In the genomic region with DNA sequence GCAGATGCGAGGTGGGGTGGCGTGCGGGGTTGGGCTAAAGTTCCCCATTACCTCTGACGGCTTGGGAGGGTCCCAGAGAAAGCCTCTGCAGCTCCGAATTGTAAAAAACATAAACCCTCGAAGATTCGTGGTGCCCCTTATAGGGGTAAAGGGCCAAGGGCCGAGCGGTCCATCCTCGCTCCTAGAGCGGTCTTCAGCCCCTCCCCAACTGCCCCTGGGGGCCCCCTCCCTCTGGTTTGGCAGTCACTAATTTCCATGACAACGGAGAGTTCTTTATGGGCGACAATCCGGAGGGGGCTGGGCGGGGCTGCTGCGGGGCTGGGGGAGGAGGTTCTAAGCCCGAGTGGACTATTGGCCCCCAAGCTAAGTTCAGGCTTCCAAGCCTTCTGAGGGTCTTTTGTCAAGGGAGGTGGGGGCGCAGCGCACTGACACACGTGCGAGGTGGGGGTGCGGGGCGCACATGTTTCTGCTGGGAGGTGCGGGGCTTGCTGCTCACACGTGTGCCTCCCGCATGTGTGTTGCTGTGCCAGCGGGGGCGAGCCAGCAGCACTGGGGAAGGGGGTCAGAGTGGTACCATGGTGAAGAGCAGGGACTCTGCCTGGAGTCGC, we compare ENCODE assay signal across 9 mouse cellular contexts. TPM values are rescaled to one million over a fixed set of nuclear protein-coding genes. Genes with fewer than 3 reads are reported as not detected.
A peak's percentile ranks its signal among the peaks of the same experiment; 100 is the strongest.
DNase-seq lines count a peak whose midpoint lies in the region; ATAC-seq and TF ChIP-seq lines count a peak whose summit lies in the region.
"Had no signal": no experiment of that assay in that cellular context is flagged by ENCODE, and none has a peak within 500 bp of the region (broad histone marks: within the 10 kb centered on the region; RNA-seq: fewer than 3 reads in every experiment).

No protein-coding gene starts in this region.

- DNase-seq in gastrocnemius, adult 2 months = no peak
- no peak for DNase-seq in gastrocnemius, postnatal 10 days
- peak; percentile 62 for DNase-seq in ES-CJ7 (ENCODE audit: low read depth, low spot score)
- DNase-seq in forelimb bud, embryonic 11.5 days (ENCODE audit: low read depth, low spot score) = peak; percentile 24
- peak; percentile 36 for DNase-seq in limb, embryonic 11.5 days (ENCODE audit: low spot score)
- peak; percentile 43 for DNase-seq in retina, postnatal 1 day
- no peak for DNase-seq in natural killer cell, adult 2 months (ENCODE audit: low spot score in 2 of 2)

- TF ChIP-seq CTCF in gastrocnemius, adult 2 months (IDR thresholded peaks at IDR 0.05) = no peak

- 0 out of 2 replicates have a peak, but pooled peaks cover 2% of the 10 kb centered on the region for H3K27me3 ChIP-seq in limb, embryonic 11.5 days (ENCODE audit: control insufficient read depth, insufficient read depth, low read length)

- H3K9me3 ChIP-seq in limb, embryonic 11.5 days (ENCODE audit: control insufficient read depth, low read length) = no peaks in the 10 kb centered on the region

- peak overlapping the region; percentile 61 for H3K9ac ChIP-seq in limb, embryonic 11.5 days (ENCODE audit: low read length)

- intact Hi-C loops in gastrocnemius, adult 2 months (cut with DNase I) = no loop called here

- peak overlapping the region; percentile 95 for H3K4me2 ChIP-seq in limb, embryonic 11.5 days (ENCODE audit: low read depth, severe bottlenecking)

- H3K4me3 ChIP-seq in gastrocnemius, adult 2 months = peak overlapping the region; percentile 67
- H3K4me3 ChIP-seq in limb, embryonic 11.5 days (ENCODE audit: low read depth, low read length) = peak overlapping the region; percentile 53

- H3K4me1 ChIP-seq in limb, embryonic 11.5 days (ENCODE audit: control insufficient read depth, insufficient read depth, low read length) = peaks cover 8% of the 10 kb centered on the region

- peak; percentile 36 for ATAC-seq in limb, embryonic 11.5 days (ENCODE audit: insufficient number of reproducible peaks, low FRiP score, low TSS enrichment, low read depth)
- no peak for ATAC-seq in cerebellum, adult (ENCODE audit: insufficient number of reproducible peaks, low FRiP score, low TSS enrichment)

- under 1% methylated on average over 29 of the region's 29 CpGs for WGBS in limb, embryonic 11.5 days

- no peak overlapping the region; the same call in 1 of the 2 replicates for H3K27ac ChIP-seq in gastrocnemius, adult 2 months
- H3K27ac ChIP-seq in limb, embryonic 11.5 days (replicated peaks; ENCODE audit: low read depth, low read length) = no peak overlapping the region

- H3K36me3 ChIP-seq in limb, embryonic 11.5 days (ENCODE audit: control insufficient read depth, insufficient read depth, low read length) = no peaks in the 10 kb centered on the region

RNA-seq across cellular contexts. Expression of gene Camkv, which starts 0.8 kb away (rescaled TPM):
- under 1 TPM in 1 of 2 experiments, not detected in 1; 0.22 TPM for total RNA-seq in gastrocnemius, adult 2 months (2021)
- under 1 TPM; 0.80 to 0.86 TPM for total RNA-seq in gastrocnemius, postnatal 10 days (2021)
- 4.4 and 4.6 TPM in 2 replicates for polyA plus RNA-seq in limb, embryonic 11.5 days (2014; fragmentation: Nextera tagmentation; extraction: Ambion mirVana)

RNA-seq across cellular contexts. Expression of gene Actl11, which starts 8.1 kb away (rescaled TPM):
- total RNA-seq in gastrocnemius, adult 2 months (2021) = not detected
- not detected for total RNA-seq in gastrocnemius, postnatal 10 days (2021)
- polyA plus RNA-seq in limb, embryonic 11.5 days (2014; fragmentation: Nextera tagmentation; extraction: Ambion mirVana) = not detected in 2 replicates
- polyA plus RNA-seq: C2C12 had no signal

RNA-seq across cellular contexts. Expression of gene Traip, which starts 13.6 kb away (rescaled TPM):
- total RNA-seq in gastrocnemius, adult 2 months (2021) = under 1 TPM; 0.25 to 0.43 TPM
- total RNA-seq in gastrocnemius, postnatal 10 days (2021) = 1 to 10 TPM; 1.6 to 2.2 TPM
- 40.4 and 41.4 TPM in 2 replicates for polyA plus RNA-seq in limb, embryonic 11.5 days (2014; fragmentation: Nextera tagmentation; extraction: Ambion mirVana)

RNA-seq across cellular contexts. Expression of gene Mst1r, which starts 29.6 kb away (rescaled TPM):
- total RNA-seq in gastrocnemius, adult 2 months (2021) = under 1 TPM; 0.54 to 0.81 TPM
- total RNA-seq in gastrocnemius, postnatal 10 days (2021) = 1 to 10 TPM; 1.9 to 5.6 TPM
- polyA plus RNA-seq in limb, embryonic 11.5 days (2014; fragmentation: Nextera tagmentation; extraction: Ambion mirVana) = 0.35 and 0.36 TPM in 2 replicates

RNA-seq across cellular contexts. Expression of gene Uba7, which starts 39.0 kb away (rescaled TPM):
- 1 to 10 TPM; 2.3 to 3.1 TPM for total RNA-seq in gastrocnemius, adult 2 months (2021)
- total RNA-seq in gastrocnemius, postnatal 10 days (2021) = 1 to 10 TPM; 4.4 to 6.5 TPM
- 20.1 and 23.4 TPM in 2 replicates for polyA plus RNA-seq in limb, embryonic 11.5 days (2014; fragmentation: Nextera tagmentation; extraction: Ambion mirVana)

Comparison
In these comparisons a context has a peak if more than half of its experiments do, and no peak if none do; other contexts are left out.
1. DNase-seq: peak in ES-CJ7 (single experiment), forelimb bud, embryonic 11.5 days (single experiment), limb, embryonic 11.5 days (single experiment) and retina, postnatal 1 day (single experiment); none in gastrocnemius, adult 2 months (single experiment), gastrocnemius, postnatal 10 days (single experiment) and natural killer cell, adult 2 months (0 of 2).